Mouse (Mus musculus) limb, embryonic 11.5 days (tissue): ENCODE measurements around the gene Ralgapa1. TPM values are rescaled to one million over a fixed set of nuclear protein-coding genes. Genes with fewer than 3 reads are reported as not detected.
A peak's percentile ranks its signal among the peaks of the same experiment; 100 is the strongest.
"Not testable (repeated sequence)": the region's sequence is repeated elsewhere in the genome, so short reads cannot be mapped to it uniquely, and the experiment has no call there.

Source experiments
- ATAC-seq: fragments of 200-750 bp; cut with Nextera tagmentation; 2 replicates; pipeline ENCODE4 v1.8.0; 2017; ENCODE audit warnings: low read depth; ENCODE audit not compliant: insufficient number of reproducible peaks, low FRiP score, low TSS enrichment
- DNase-seq: peaks from one replicate; pipeline ENCODE4 v3.0.0-alpha.2; 2015; ENCODE audit warnings: low spot score
- H3K27ac ChIP-seq: fragments of 300-500 bp; sonication (generic); replicated peaks from 2 replicates; pipeline ENCODE4 v1.5.1; 2014; ENCODE audit warnings: low read depth, mild to moderate bottlenecking, low read length
- H3K27me3 ChIP-seq: fragments of 300-500 bp; sonication (generic); 2 replicates; pipeline ENCODE4 v1.6.1; 2014; ENCODE audit warnings: mild to moderate bottlenecking, low read length, mixed read lengths; ENCODE audit not compliant: control insufficient read depth, insufficient read depth
- H3K36me3 ChIP-seq: fragments of 300-500 bp; sonication (generic); 2 replicates; pipeline ENCODE4 v1.6.1; 2014; ENCODE audit warnings: mild to moderate bottlenecking, low read length, moderate library complexity, mixed read lengths; ENCODE audit not compliant: control insufficient read depth, insufficient read depth
- H3K4me1 ChIP-seq: fragments of 300-500 bp; sonication (generic); 2 replicates; pipeline ENCODE4 v1.6.1; 2014; ENCODE audit warnings: low read length, mixed read lengths; ENCODE audit not compliant: control insufficient read depth, insufficient read depth
- H3K4me2 ChIP-seq: fragments of 300-500 bp; sonication (generic); 2 replicates; pipeline ENCODE4 v1.6.1; 2014; ENCODE audit warnings: low read depth, mild to moderate bottlenecking, moderate library complexity; ENCODE audit not compliant: severe bottlenecking
- H3K4me3 ChIP-seq: fragments of 300-500 bp; sonication (generic); 2 replicates; pipeline ENCODE4 v1.5.1; 2014; ENCODE audit warnings: low read depth, low read length
- H3K9ac ChIP-seq: fragments of 300-500 bp; sonication (generic); 2 replicates; pipeline ENCODE4 v1.6.1; 2014; ENCODE audit warnings: mild to moderate bottlenecking, low read length
- H3K9me3 ChIP-seq: fragments of 300-500 bp; sonication (generic); 2 replicates; pipeline ENCODE4 v1.6.1; 2016; ENCODE audit warnings: low read length; ENCODE audit not compliant: control insufficient read depth
- WGBS: fragments of 180-500 bp; shearing (Covaris S2); extraction: QIAGEN DNeasy Blood & Tissue Kit; methylation state at CpG from one replicate; pipeline ENCODE4 v1.1.7; 2014; 5-methylcytosine and 5-hydroxymethylcytosine counted together
- polyA plus RNA-seq: library from polyadenylated mRNA; unstranded; fragments of >200 nt; fragmentation: Nextera tagmentation; extraction: Ambion mirVana; gene quantifications from 2 replicates; pipeline ENCODE4 v1.2.1, GENCODE M21; 2014

Ralgapa1 gene
- polyA plus RNA-seq, 1 experiment from 2014 or later = 15.5 TPM

DNA sequence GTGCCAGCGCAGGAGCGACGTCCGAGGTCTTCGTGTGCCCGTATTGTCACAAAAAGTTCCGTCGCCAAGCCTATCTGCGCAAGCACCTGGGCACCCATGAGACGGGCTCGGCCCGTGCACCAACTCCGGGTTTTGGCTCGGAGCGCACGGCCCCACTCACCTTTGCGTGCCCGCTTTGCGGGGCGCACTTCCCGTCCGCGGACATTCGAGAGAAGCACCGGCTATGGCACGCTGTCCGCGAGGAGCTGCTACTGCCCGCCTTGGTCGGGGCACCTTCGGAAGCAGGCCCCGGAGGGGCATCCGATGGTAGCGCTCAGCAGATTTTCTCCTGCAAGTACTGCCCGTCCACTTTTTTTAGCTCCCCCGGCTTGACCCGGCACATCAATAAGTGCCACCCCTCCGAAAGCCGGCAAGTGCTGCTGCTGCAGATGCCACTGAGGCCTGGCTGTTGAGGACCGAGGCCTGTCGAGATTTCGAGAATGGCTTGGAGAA lies 220.4 kb downstream of the Ralgapa1 start:
- peak overlapping the region; percentile 34; the same call in 1 of the 2 replicates for H3K4me3 ChIP-seq
- 3% methylated on average over 42 of the region's 42 CpGs for WGBS
- peaks cover 18% of the 10 kb centered on the region; the same call in 1 of the 2 replicates for H3K4me1 ChIP-seq
- no peaks in the 10 kb centered on the region for H3K9me3 ChIP-seq
- H3K9ac ChIP-seq = no peak overlapping the region
- DNase-seq (no peak), ATAC-seq (no peak)
- H3K4me2 ChIP-seq = peak overlapping the region; percentile 31
- no peak overlapping the region for H3K27ac ChIP-seq
- H3K27me3 ChIP-seq = peaks cover 43% of the 10 kb centered on the region
- no peaks in the 10 kb centered on the region for H3K36me3 ChIP-seq

GRCm38 (mm10) chr12:55599639-55600502 lies 221.1 kb downstream of the Ralgapa1 start:
- no peak overlapping the region for H3K27ac ChIP-seq
- H3K27me3 ChIP-seq = peaks cover 43% of the 10 kb centered on the region
- peak overlapping the region; percentile 34 for H3K4me3 ChIP-seq
- H3K4me1 ChIP-seq = peaks cover 18% of the 10 kb centered on the region; the same call in 1 of the 2 replicates
- WGBS = under 1% methylated on average over 102 of the region's 109 CpGs
- DNase-seq (peak; percentile 92), ATAC-seq (peak; percentile 86)
- no peak overlapping the region for H3K9ac ChIP-seq
- no peaks in the 10 kb centered on the region for H3K9me3 ChIP-seq
- H3K4me2 ChIP-seq = peak overlapping the region; percentile 62
- H3K36me3 ChIP-seq = no peaks in the 10 kb centered on the region

DNA sequence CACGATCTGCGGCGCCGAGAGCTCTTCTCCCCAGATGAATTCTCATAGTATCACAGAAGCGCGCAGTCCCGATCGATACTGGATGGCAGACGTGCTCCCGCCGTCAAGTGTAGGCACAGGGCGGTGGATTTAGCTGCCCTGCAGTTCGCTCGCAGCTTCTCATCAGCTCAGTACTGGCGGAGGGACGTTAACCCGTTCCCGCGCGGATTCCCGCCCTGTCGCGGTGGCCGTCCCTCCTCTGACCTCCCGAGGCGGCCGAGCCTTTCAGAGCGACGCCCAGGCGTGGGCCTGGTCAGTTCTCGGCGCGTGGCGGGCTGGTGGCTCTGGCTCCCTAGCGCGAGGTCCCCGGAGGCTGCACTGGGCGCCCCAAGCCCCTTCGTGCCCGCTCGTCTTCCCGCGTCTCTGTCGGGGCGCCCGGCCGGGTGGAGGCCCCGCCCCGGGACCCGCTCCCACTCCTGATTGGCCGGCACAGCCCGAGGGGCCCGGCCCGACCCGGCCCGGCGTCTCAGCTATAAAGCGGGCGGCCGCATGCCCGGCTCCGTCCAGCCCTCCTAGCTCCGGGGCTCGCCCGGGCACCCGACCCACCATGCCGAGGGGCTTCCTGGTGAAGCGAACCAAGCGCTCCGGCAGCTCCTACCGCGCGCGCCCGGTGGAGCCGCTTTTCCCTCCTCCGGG lies 221.9 kb downstream of the Ralgapa1 start, which contains the start of gene Insm2:
Gene Insm2 (plus strand): TSS at position 541 of the 675 bp plus-strand sequence.
- H3K4me3 ChIP-seq = peak within 1 kb of the TSS; percentile 34
- H3K27me3 ChIP-seq = peaks cover 43% of the 10 kb centered on the region
- peak within 1 kb of the TSS; percentile 62 for H3K4me2 ChIP-seq
- WGBS = under 1% methylated on average over 76 of the region's 77 CpGs
- no peak within 1 kb of the TSS for H3K9ac ChIP-seq
- no peak for ATAC-seq
- H3K9me3 ChIP-seq = no peaks in the 10 kb centered on the region
- H3K4me1 ChIP-seq = peaks cover 18% of the 10 kb centered on the region; the same call in 1 of the 2 replicates
- H3K36me3 ChIP-seq = no peaks in the 10 kb centered on the region
- peak; percentile 47 for DNase-seq
- no peak within 1 kb of the TSS for H3K27ac ChIP-seq

DNA sequence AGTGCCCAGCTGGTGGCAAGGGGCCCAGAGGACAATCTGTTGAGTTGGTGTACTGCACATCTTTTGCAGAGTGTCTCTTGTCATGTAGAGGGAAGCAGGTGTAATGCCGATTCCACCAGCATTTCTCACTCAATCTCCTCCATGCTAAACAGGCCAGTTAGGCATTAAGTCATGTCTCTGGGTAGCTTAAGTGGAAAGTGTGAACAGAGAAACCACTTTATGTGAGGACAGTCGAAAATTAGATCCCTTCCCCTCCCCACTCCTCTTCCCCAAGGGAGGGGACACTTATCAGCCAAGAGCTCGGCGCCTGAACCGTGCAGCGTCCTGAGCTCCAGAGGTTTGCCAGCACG lies 222.5 kb downstream of the Ralgapa1 start:
- H3K9me3 ChIP-seq = no peaks in the 10 kb centered on the region
- H3K9ac ChIP-seq = no peak overlapping the region
- H3K4me2 ChIP-seq = peak overlapping the region; percentile 62; the same call in 1 of the 2 replicates
- no peak for DNase-seq
- ATAC-seq = no peak
- peaks cover 18% of the 10 kb centered on the region; the same call in 1 of the 2 replicates for H3K4me1 ChIP-seq
- H3K4me3 ChIP-seq = peak overlapping the region; percentile 34
- H3K36me3 ChIP-seq = no peaks in the 10 kb centered on the region
- H3K27me3 ChIP-seq = peaks cover 43% of the 10 kb centered on the region
- no peak overlapping the region for H3K27ac ChIP-seq
- WGBS = 6% methylated on average over 7 of the region's 7 CpGs

DNA sequence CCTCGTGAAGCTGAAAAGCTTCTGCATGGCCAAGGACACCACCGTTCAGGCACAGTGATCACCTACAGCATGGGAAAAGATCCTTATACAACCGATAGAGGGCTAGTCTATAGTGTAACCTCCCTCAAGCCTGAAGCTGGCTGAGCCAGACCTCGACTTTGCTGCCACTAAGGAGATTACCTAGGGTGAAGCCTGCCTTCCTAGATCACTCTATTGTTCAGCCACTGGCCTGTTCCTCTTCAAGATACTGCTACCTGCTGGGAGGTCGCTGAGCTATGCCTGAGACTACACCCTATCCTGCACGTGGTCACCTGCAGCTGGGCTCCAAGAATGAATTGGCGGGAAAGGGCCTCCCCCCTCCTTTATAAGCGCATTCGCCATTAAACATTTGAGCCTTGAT lies 234.0 kb downstream of the Ralgapa1 start:
- not testable (repeated sequence) for H3K9me3 ChIP-seq, H3K4me2 ChIP-seq, H3K36me3 ChIP-seq, DNase-seq, H3K4me3 ChIP-seq, H3K9ac ChIP-seq, H3K4me1 ChIP-seq, ATAC-seq, H3K27me3 ChIP-seq, H3K27ac ChIP-seq
- 63% methylated on average over 9 of the region's 9 CpGs for WGBS

- no peak overlapping the region for H3K4me3 ChIP-seq
- ATAC-seq (0 out of 2 replicates have a peak, but pooled peaks have one; percentile 60), DNase-seq (peak; percentile 57)
- no peaks in the 10 kb centered on the region for H3K36me3 ChIP-seq
- no peaks in the 10 kb centered on the region for H3K4me1 ChIP-seq
- H3K27ac ChIP-seq = no peak overlapping the region
- no peak overlapping the region for H3K4me2 ChIP-seq
- no peaks in the 10 kb centered on the region for H3K9me3 ChIP-seq
- no peak overlapping the region for H3K9ac ChIP-seq
- no peaks in the 10 kb centered on the region for H3K27me3 ChIP-seq
- 2% methylated on average over 6 of the region's 6 CpGs for WGBS
Measured at GRCm38 (mm10) chr12:55573794-55574193, 247.2 kb downstream of the Ralgapa1 start.

- H3K4me1 ChIP-seq = no peaks in the 10 kb centered on the region
- no peak overlapping the region for H3K27ac ChIP-seq
- H3K4me3 ChIP-seq = no peak overlapping the region
- H3K9me3 ChIP-seq = no peaks in the 10 kb centered on the region
- ATAC-seq (no peak), DNase-seq (no peak)
- no peaks in the 10 kb centered on the region for H3K27me3 ChIP-seq
- H3K4me2 ChIP-seq = no peak overlapping the region
- H3K9ac ChIP-seq = no peak overlapping the region
- no peaks in the 10 kb centered on the region for H3K36me3 ChIP-seq
Measured at GRCm38 (mm10) chr12:55573089-55573488, 247.9 kb downstream of the Ralgapa1 start.

DNA sequence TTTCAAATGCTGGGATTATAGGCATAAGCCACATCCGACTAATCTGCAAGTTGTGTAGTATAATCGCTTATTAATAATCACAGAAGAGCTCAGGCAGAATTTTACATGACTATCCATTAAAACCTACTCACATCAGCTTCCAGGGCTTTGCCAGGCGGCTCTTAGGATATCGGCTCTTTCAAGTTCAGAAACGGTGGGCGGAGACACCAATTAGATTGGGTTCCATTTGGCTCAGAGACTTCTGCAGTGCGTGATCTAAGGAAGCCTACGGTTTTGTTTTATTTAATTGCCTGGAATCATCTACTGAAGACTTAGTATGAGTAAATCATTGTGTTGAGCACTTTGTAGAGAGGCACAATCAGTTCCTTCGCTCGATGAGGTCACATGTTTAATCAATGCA lies 249.3 kb downstream of the Ralgapa1 start:
- no peak overlapping the region for H3K4me2 ChIP-seq
- no peaks in the 10 kb centered on the region for H3K36me3 ChIP-seq
- DNase-seq (no peak), ATAC-seq (no peak)
- no peaks in the 10 kb centered on the region for H3K4me1 ChIP-seq
- H3K27me3 ChIP-seq = no peaks in the 10 kb centered on the region
- 80% methylated on average over 10 of the region's 10 CpGs for WGBS
- H3K9ac ChIP-seq = no peak overlapping the region
- H3K27ac ChIP-seq = no peak overlapping the region
- H3K9me3 ChIP-seq = no peaks in the 10 kb centered on the region
- no peak overlapping the region for H3K4me3 ChIP-seq
